Mouse (Mus musculus): Measurements from ENCODE around the gene Dop1b. TPM values are rescaled to one million over a fixed set of nuclear protein-coding genes. Genes with fewer than 3 reads are reported as not detected.

Dop1b gene
- polyA plus RNA-seq, 1 experiment from 2014 or later = 30.7 TPM

DNA sequence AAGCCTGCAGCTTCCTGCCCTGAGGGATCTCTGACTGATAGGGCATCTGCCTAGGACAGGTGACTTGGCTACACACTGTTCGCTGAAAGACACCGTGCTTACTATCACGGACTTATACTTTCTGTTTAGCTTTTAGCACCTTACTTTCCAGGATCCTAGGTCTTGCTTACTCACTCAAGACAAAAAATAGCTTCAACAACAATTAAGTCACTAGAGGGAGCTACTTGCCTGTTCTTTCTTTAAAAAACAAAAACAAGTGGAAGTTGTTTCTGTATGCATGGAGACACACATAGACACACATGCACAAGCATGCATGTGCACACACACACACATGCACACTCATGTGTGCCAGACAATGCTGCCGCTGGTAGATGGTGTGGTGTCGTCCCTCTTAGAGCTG is 24.8 kb upstream of the Dop1b start:
- Histone ChIP-seq H3K27ac (no peak overlapping the region), H3K4me3 (ENCODE audit: inconsistent target) (no peak overlapping the region), H3K79me2 (ENCODE audit: inconsistent target) (no peaks in the 10 kb centered on the region), H3K36me3 (ENCODE audit: inconsistent target) (no peaks in the 10 kb centered on the region)
- 30% methylated on average over 5 of the region's 5 CpGs for WGBS (ENCODE audit: missing documents)

DNA sequence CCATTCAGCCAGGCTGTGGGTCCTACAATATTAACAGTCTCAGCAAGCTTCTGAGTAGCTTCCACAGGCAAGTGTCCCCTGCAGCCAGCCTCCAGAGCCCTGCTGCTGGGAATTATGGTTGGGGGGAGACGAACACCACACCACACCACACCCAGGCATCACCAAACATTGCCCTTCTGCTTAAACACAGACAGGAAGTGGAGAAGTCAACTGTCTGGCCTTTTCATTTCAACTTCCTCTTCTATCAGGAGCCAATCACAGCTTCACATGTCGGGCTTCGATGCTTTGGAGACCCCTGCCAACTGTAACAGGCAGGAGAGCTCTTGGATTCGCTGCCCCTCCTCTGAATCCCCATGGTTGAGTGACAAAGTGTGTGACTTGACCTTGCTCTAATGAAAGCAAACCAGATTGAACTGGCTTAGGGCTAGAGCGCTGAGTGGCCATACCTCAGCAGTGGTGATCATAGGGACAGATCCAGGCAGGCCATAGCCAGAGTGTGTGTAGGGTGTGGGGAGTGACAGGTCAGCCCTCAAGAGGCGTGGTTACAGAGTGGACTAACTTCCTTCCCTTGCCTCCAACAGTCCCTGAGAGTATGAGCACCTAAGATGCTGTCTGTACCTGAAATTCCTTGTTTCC is 20.4 kb upstream of the Dop1b start:
- 40% methylated on average over 6 of the region's 6 CpGs for WGBS (ENCODE audit: missing documents)
- no peak overlapping the region for H3K27ac ChIP-seq
- H3K36me3 ChIP-seq (ENCODE audit: inconsistent target) = no peaks in the 10 kb centered on the region

DNA sequence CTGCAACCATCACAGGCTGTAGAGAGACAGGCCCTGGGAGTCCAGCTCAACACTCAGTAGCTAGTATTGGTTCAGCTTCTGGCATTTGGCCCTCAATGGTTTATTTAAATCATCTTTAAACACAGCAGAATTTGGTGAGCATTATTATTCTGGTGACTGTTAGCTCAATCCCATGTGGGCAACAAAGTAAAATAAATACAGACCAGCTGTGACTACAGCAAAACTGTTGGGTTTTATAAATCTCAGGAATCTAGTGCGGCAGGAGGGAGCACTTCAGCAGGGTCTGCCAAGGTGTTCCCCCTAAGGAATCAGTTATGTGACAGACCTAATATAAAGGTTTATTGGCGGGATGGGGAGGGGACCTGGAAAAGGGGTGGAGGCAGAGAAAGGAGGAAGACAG is 19.0 kb upstream of the Dop1b start:
- Histone ChIP-seq H3K36me3 (ENCODE audit: inconsistent target) (no peaks in the 10 kb centered on the region), H3K27ac (no peak overlapping the region), H3K4me3 (ENCODE audit: inconsistent target) (no peak overlapping the region), H3K79me2 (ENCODE audit: inconsistent target) (no peaks in the 10 kb centered on the region)
- 100% methylated on average over 1 of the region's 2 CpGs for WGBS (ENCODE audit: missing documents)

More for the DNA sequence above, 20.4 kb upstream of the Dop1b start:
- Histone ChIP-seq H3K79me2 (ENCODE audit: inconsistent target) (no peaks in the 10 kb centered on the region), H3K4me3 (ENCODE audit: inconsistent target) (no peak overlapping the region)

DNA sequence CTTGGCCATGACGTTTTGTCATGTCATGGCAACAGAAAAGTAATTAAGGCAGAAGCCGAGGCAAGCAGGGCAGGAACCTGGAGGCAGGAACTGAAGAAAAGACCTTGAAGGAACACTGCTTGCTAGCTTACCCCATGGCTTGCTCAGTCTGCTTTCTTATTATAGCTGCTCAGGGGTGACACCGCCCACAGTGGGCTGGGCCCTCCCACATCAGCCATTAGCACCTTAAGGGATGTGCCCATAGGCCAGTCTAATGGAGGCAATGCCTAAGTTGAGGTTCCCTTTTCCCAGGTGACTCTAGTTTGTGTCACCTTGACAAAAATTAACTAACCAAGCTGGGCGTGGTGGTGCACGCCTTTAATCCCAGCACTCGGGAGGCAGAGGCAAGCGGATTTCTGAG is 4.6 kb upstream of the Dop1b start:
- Histone ChIP-seq H3K4me3 (ENCODE audit: inconsistent target) (no peak overlapping the region), H3K27ac (no peak overlapping the region), H3K79me2 (ENCODE audit: inconsistent target) (no peaks in the 10 kb centered on the region; the same call in 1 of the 2 replicates), H3K36me3 (ENCODE audit: inconsistent target) (no peaks in the 10 kb centered on the region)
- 96% methylated on average over 4 of the region's 7 CpGs for WGBS (ENCODE audit: missing documents)

DNA sequence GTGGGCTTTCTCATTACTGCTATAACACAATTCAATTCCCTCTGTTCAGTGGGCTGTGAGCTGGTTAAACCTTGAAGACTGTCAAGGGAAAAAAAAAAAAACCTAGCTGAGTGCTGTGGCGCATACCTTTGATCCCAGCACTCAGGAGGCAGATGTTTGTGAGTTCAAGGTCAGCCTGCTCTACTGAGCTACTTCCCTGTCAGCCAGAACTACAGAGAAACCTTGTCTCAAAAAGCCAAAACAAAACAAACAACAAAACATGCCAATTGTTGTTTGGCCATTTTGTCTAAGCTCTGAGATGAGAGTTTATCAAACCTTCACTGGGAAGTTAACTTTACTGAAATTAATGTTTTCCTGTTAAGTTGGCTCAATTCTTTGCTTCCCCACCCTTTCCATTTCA is 2.5 kb upstream of the Dop1b start:
- H3K79me2 ChIP-seq (ENCODE audit: inconsistent target) = peaks cover 18% of the 10 kb centered on the region; the same call in 1 of the 2 replicates
- WGBS (ENCODE audit: missing documents) = 94% methylated on average over 1 of the region's 1 CpGs
- no peak overlapping the region for H3K27ac ChIP-seq
- no peak overlapping the region for H3K4me3 ChIP-seq (ENCODE audit: inconsistent target)
- no peaks in the 10 kb centered on the region for H3K36me3 ChIP-seq (ENCODE audit: inconsistent target)

DNA sequence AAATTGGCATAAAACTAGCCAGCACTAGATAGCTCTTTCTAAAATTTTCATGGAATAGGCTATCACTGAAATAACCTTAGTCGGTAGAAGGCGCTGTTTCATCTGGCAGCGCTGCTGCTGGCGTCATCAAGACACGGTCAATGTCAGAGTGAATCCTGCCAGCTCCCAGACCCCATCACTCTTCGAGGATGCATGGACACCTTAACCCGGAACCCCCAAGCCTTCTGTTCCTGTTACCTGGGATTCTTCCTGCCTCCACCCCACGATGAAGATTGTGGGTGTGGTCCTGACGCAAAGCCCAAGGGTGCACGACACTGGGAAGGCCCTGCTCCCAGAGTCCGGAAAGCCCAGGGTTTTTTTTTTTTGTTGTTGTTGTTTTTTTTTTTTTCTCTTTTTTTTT is 780 bp upstream of the Dop1b start:
- Histone ChIP-seq H3K4me3 (ENCODE audit: inconsistent target) (peak overlapping the region; percentile 46), H3K27ac (0 out of 2 replicates have a peak overlapping the region, but pooled peaks have one; percentile 12), H3K36me3 (ENCODE audit: inconsistent target) (peaks cover 1% of the 10 kb centered on the region; the same call in 1 of the 2 replicates), H3K79me2 (ENCODE audit: inconsistent target) (peaks cover 30% of the 10 kb centered on the region; the same call in 1 of the 2 replicates)
- under 1% methylated on average over 10 of the region's 11 CpGs for WGBS (ENCODE audit: missing documents)

DNA sequence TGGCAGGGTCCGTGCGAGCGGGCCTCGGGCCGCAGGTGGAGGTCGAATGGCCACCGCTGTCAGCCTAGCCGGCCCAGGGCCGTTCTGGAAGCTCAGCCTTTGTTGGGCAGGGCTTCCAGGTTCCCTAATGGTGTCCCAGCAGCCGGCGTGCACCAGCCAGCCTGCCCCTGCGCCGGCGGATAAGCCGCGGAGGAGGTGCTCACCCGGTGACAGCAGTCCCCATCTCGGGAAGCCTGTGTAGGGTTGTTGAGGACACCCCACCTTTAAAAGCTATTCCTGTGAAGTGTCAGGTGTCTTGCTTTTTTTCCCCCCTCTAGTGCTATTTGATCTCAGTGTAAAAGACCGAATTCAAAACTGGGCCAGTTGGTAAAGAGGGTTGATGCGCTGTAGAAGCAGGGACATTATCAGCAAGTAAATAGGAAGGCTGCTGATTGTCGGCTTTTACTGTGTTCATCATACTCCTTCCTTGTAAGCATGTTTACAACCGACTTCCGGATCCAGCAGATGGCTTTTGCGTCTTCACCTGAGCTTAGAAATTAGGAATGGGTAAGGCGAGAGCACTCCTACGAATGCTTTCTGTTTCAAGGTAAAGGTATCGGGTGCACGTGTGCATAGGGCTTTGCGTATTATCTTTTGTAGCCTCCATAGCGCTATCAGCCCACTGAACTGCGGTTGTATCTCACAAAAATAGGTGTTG is 633 bp downstream of the Dop1b start:
- 10% methylated on average over 31 of the region's 31 CpGs for WGBS (ENCODE audit: missing documents)
- Histone ChIP-seq H3K79me2 (ENCODE audit: inconsistent target) (peaks cover 30% of the 10 kb centered on the region; the same call in 1 of the 2 replicates), H3K27ac (no peak overlapping the region), H3K36me3 (ENCODE audit: inconsistent target) (peaks cover 15% of the 10 kb centered on the region), H3K4me3 (ENCODE audit: inconsistent target) (peak overlapping the region; percentile 48)

DNA sequence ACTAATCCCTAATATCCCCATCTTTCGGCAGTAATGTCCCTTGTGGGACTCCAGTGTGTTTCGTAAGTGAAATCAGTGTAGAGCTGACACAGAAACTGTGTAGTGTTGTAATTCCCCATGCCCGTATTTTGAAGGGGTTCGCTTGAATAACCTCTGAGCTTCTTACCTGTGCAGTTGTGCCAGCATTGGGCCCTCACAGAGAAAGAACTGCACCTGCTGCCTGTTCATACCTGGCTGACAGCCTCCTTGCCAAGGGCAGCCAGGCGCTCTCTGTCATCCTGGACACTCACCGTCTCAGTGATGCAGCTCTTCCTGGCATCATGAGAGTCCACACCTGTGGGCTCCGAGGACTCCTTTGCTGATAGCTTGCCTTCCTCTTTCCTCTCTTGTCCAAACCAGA is 1.3 kb downstream of the Dop1b start:
- 77% methylated on average over 6 of the region's 7 CpGs for WGBS (ENCODE audit: missing documents)
- H3K79me2 ChIP-seq (ENCODE audit: inconsistent target) = peaks cover 30% of the 10 kb centered on the region; the same call in 1 of the 2 replicates
- H3K36me3 ChIP-seq (ENCODE audit: inconsistent target) = peaks cover 21% of the 10 kb centered on the region
- no peak overlapping the region for H3K27ac ChIP-seq
- peak overlapping the region; percentile 48 for H3K4me3 ChIP-seq (ENCODE audit: inconsistent target)

DNA sequence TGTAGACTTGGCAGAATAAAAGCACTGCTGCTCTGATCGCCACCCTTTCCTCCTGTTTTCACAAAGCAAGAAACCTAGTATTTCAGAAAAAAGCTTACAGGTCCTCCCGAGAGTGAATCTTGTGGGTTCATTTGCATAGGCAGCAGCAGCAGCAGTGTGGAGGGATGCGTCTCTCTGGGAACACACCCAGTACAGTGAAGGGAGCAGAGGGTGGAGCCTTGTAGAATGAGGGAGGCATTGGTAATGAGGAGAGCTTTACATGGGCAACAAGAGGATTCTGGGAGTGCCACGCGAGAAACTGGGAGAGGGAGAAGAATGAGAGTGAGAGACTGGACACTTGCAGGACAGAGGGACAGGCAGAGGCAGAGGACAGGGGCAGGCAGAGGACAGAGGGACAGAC is 2.7 kb downstream of the Dop1b start:
- 82% methylated on average over 5 of the region's 5 CpGs for WGBS (ENCODE audit: missing documents)
- Histone ChIP-seq H3K4me3 (ENCODE audit: inconsistent target) (no peak overlapping the region), H3K36me3 (ENCODE audit: inconsistent target) (peaks cover 25% of the 10 kb centered on the region), H3K27ac (no peak overlapping the region), H3K79me2 (ENCODE audit: inconsistent target) (peaks cover 33% of the 10 kb centered on the region; the same call in 1 of the 2 replicates)

DNA sequence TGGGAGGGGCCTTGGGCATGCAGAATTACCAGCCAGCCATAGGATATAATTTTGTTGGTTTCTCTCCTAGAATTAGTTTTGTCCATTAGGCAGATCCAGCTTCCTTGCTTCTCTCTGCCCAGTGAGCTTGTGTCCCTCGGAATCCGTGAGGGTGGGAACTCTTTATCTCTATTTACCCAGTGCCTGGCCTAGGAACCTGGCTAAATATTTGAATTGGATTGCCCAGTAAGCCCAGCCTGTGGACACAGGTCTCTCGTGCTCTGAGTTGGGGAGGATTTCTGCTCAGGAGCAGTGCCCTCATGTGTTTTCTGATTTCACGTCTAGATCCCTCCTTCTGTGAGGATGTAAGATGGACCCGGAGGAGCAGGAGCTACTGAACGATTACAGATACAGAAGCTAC is 4.1 kb downstream of the Dop1b start:
- no peak overlapping the region for H3K27ac ChIP-seq
- WGBS (ENCODE audit: missing documents) = 96% methylated on average over 6 of the region's 6 CpGs
- H3K79me2 ChIP-seq (ENCODE audit: inconsistent target) = peaks cover 43% of the 10 kb centered on the region; the same call in 1 of the 2 replicates
- H3K36me3 ChIP-seq (ENCODE audit: inconsistent target) = peaks cover 25% of the 10 kb centered on the region
- H3K4me3 ChIP-seq (ENCODE audit: inconsistent target) = no peak overlapping the region

DNA sequence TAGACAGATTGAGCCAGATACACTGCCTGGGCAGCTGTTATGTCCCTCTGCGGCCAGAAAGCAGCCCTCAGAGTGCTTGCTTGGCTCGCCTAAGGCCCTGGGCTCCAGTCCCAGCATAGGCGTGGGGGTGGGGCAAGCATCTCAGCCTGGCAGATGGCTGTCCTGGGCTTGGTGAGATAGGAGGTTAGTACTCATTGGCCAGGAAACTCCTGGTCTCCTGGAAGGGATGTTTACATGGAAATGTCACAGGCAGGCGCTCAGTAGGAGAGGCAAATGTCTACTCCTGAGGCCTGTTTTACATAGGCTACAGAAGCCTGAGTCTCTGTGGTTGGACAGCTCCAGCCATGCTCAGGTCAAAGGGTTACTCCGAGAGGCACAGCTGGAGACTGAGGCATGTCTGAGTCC is 5.6 kb downstream of the Dop1b start:
- no peak overlapping the region for H3K4me3 ChIP-seq (ENCODE audit: inconsistent target)
- peaks cover 43% of the 10 kb centered on the region; the same call in 1 of the 2 replicates for H3K79me2 ChIP-seq (ENCODE audit: inconsistent target)
- peaks cover 25% of the 10 kb centered on the region for H3K36me3 ChIP-seq (ENCODE audit: inconsistent target)
- WGBS (ENCODE audit: missing documents) = 91% methylated on average over 4 of the region's 5 CpGs
- H3K27ac ChIP-seq = no peak overlapping the region

DNA sequence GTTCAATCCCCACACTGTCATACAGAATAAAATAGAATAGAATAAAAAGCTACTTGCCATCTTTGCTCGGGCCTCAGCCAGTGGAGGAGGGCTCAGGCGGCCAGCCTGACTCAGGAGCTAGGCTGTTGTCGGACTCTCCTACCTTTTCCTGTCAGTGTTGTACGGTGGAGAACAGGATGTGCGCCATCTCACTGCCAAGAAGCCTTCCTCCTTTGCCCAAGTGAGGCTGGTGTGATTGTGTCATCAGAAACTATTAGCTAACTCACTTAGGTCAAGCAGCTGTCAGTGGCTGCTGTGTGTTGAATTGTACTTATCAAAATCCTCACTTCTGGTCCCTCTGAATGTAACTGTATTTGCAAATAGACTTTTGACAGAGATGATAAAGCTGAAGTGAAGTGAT is 10.1 kb downstream of the Dop1b start:
- H3K27ac ChIP-seq = no peak overlapping the region
- H3K36me3 ChIP-seq (ENCODE audit: inconsistent target) = peaks cover 24% of the 10 kb centered on the region; the same call in 1 of the 2 replicates
- WGBS (ENCODE audit: missing documents) = 5% methylated on average over 5 of the region's 5 CpGs
- H3K79me2 ChIP-seq (ENCODE audit: inconsistent target) = peaks cover 30% of the 10 kb centered on the region; the same call in 1 of the 2 replicates
- no peak overlapping the region for H3K4me3 ChIP-seq (ENCODE audit: inconsistent target)

DNA sequence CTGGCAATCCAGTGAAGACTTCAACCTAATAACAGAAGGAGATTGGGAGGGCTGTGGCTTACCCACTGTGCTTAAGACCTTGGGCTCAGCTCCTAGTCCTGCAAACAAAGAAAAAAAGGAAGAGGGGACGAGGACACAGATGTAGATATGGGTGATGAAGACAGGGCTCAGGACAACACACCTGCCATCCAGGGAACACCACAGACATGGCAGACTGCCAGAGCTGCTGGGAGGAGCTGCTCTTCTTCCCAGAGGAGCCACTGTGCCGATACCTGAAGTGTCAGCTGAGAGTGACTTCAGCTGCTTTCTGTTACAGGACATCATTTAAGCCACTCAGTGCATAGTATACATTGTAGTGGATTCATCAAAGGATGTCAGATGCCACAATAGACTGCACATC is 10.8 kb downstream of the Dop1b start:
- 100% methylated on average over 1 of the region's 2 CpGs for whole genome bisulfite sequencing (ENCODE audit: missing documents)
- H3K27ac ChIP-seq = no peak overlapping the region
- H3K36me3 ChIP-seq (ENCODE audit: inconsistent target) = peaks cover 17% of the 10 kb centered on the region; the same call in 1 of the 2 replicates
- H3K4me3 ChIP-seq (ENCODE audit: inconsistent target) = no peak overlapping the region
- H3K79me2 ChIP-seq (ENCODE audit: inconsistent target) = peaks cover 30% of the 10 kb centered on the region; the same call in 1 of the 2 replicates

DNA sequence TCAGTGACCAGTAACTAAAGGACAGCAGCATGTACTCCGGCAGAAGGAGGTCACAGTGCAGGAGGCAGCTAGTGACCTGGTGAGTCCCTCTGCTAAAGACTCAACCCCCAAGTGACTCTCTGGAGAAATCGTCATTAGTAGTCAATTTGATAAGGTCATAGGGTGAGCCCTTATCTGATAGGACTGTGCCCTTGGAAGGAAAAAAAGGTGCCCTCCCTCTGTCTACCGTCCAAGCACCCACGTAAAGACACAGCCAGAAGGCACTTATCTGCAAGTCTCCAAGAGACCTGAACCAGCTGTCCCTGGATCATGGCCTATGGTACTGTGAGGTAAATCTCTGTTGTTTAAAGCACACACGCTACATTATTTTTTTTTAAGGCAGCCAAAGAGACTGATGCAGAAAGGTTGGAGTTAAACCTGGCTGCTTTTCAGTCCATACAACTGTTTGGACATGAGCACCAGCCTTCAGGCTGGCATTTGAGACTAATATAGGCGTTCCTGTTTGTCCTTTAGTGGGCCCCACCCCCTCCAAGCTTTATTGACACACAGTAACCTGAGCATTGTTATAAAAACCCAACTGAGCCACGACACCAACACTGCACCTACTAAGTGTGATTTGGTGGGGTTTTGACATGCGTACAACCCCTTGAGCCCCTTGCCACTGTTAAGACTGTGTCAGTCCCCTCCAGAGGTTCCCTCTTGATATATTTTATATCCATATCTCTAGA is 13.9 kb downstream of the Dop1b start:
- Histone ChIP-seq H3K27ac (no peak overlapping the region), H3K79me2 (ENCODE audit: inconsistent target) (peaks cover 17% of the 10 kb centered on the region; the same call in 1 of the 2 replicates), H3K4me3 (ENCODE audit: inconsistent target) (no peak overlapping the region), H3K36me3 (ENCODE audit: inconsistent target) (peaks cover 15% of the 10 kb centered on the region; the same call in 1 of the 2 replicates)
- WGBS (ENCODE audit: missing documents) = 92% methylated on average over 8 of the region's 8 CpGs

Data from macrophage (primary cell).